Mouse (Mus musculus) frontal cortex, postnatal 25 days (tissue): ENCODE results near the gene Rnf26.

Experiments used
- DNase-seq, 2 experiments: peaks; one replicate each; pipeline ENCODE4 v3.0.0; 2022; ENCODE audit warnings: low spot score in 2 of 2

Gene Rnf26

DNA sequence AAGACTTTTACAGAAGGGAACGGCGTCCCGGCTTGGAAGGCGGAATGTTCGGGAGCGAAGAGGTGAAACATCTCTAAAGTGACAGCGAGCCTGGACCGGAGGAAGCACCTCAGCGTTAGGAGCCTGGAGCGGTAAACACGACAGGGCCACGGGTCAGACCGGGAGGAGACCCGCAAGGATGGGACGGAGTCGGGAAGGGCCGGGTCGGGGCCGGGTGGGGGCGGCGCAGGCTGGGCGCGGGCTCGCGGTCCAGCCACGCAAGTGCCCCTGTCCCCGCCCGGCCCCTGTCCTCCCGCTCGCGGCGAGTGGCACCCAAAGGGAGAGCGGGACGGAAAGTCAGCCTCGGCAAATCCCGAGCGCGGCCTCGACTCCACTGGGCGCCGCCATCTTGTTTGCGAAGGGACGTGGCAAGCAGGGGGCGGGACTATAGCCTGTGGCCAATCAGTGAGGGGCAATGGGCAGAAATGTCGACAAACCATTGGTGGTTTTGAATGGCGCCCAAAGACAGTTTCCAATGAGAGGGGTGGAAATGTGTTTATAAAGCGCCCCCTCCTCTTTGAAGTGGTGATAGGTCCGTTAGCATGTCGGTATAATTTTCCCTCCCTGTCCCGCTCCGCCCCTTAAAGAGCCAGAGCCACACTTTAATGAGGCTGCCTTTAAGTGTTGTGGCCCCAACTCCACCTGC, at the start of gene Rnf26, which contains the start of gene Gm49380:
Rnf26 (minus strand) TSS at position 413 of the 685 bp plus-strand sequence.
Gm49380 (minus strand) TSS at position 396 of the 685 bp plus-strand sequence.
- DNase-seq, result peak; percentile 78 to 90

- DNase-seq, result no peak
These were observed 46.6 kb upstream of the Rnf26 start for GRCm38 (mm10) chr9:44159886-44160285.

DNA sequence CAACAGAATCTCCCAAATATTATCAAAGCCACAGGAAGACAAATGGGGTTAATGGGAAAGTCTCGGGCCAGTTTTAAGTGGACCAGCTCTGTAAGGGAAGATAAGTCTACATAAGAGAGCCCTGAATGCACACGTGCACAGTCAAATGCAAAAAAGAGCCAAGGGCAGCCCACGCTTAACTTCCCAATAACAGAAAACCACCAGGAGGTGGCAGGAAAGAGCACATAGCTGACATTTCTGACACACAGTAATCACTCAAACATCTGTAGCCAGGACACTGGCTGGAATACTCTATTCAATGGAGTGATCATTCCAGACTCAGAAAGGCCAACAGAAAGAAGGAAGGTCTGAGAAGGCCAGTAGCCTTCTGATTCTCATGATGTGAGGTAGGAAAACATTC, 34.0 kb upstream of the Rnf26 start:
- DNase-seq, result no peak

DNA sequence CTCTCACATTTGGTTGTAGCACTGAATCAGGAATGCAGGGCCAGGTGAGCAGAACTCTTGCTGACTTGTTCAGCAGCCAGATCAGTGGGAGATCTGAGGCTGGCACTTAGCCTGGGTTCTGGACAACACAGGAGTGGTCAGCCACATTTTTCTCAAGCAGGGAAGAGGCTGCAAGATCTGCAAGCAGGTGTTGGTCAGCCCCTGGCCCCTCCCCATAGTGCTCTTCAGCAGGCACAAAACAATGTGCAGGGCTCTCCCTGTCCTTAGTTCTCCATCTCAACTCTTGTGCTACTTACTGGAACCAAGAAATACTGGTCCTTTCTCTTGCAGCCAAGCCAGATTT, 31.4 kb upstream of the Rnf26 start:
- DNase-seq, result no peak

DNA sequence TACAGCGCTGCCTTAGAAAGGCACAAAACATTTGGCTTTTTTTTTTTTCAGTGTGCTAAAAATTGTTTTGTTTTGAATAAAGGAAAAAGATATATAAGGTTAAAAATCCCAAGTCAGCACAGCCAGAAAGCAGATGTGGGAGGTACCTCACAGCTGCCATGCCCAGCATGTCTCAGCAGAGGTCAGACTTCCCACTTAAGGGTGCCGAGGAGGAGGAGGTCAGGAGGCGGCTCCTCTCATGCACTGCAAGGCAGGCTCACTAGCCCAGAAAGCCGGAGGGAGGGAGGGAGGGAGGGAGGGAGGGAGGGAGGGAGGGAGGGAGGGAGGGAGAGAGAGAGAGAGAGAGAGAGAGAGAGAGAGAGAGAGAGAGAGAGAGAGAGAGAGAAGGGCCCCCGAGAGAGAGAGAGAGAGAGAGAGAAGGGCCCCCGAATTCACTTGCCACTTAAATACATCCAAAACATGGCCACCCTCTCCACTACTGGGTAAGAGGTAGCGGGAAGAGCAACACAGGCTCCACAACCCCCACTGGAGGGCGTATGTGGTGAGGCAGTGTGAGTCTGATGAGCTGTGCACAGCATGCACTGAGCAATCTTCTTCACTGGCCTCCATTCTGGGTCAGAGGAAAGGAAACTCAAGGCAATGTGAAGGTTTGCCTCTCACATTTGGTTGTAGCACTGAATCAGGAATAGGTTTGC, 30.9 kb upstream of the Rnf26 start:
- DNase-seq, result no peak

- no peak for DNase-seq
These were observed 30.1 kb upstream of the Rnf26 start for GRCm38 (mm10) chr9:44143421-44143820.

GRCm38 (mm10) chr9:44141951-44142350, 28.6 kb upstream of the Rnf26 start:
- DNase-seq, result no peak

DNA sequence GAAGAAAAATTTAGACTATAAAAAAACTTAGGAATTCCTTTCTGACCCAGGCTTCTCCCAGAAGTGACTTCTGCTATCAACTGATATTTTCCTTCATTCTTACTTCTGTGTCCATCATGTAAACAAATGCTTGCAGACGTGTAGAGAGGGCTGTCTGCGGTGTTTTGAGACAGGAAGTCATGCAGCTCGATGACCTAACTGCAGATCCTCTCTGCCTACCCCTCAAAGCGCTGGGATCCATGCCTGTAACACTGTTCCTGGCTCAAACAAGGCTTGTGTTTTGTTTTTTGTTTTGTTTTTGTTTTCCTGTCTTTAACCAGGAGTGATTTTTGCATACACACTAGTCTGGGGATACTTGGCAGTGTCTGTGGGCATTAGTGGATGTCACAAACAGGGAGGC, 24.5 kb upstream of the Rnf26 start:
- no peak for DNase-seq

GRCm38 (mm10) chr9:44135731-44136411, 22.6 kb upstream of the Rnf26 start:
- DNase-seq, result no peak

DNA sequence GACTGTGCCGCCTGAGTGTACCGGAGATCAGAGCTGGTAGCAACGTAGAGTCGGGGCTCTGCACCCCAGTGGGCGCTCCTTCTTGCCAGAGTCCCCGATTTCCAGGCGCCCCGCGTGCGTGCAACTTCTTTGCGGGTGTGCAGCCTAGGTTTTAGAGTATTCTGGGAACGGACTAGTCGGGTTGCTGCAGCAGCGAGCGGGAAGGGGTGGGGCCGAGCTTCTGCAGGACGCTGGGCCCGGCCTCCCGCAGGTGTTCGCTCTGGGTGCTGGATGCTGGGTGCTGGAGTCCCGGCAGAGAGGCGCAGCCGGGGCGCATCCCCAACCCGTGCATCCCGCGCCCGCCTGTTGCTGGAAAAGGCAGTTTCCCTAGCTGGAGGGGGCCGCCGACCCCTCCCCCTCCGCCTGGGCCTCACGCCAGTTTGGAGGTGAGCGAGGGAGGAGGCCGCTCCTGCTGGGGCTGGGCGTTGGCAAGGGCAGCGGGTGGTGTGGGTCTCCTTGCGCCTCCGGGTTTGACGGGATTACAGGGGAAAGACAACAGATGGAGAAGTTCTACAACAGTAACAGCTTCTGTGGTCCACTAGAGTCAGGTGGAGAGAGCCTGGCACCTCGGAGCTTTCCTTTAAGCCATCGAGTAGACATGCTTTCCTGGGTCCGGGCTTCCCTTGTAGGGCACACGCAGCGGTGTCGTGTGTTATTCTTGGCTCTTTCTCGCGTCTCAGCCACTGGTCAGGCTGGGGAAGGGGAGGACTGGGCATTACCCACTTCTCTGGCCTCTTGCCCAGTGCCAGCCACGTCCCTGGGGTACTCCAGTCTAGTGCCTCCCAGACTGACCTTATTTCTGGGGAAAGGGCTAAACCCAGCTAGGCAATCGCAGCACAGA, 21.8 kb upstream of the Rnf26 start:
- no peak for DNase-seq

- DNase-seq, result no peak
These were observed 21.0 kb upstream of the Rnf26 start, which contains the start of gene Mcam for GRCm38 (mm10) chr9:44134101-44134850. Gene Mcam, plus strand, starts transcription at chr9:44134469.

GRCm38 (mm10) chr9:44133287-44133686, 20.0 kb upstream of the Rnf26 start:
- DNase-seq, result no peak

DNA sequence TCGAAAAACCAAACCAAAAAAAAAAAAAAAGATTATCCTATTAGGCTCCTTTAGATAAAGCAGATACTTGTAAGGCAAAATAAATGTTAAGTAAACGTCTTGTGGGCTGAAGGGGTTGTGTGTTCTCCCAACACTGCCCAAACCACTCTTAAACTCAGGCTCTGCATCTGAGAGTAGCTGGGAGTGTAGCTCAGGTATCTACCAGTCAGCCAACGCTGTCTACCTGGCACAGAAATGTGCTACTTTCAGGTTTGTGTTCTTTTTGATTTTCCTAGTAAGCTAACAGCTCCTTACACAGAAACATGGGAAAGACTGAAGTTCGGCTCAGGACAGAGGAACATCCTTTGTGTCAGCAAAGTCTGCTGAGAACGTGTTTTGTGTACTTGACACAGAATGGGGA, 18.9 kb upstream of the Rnf26 start:
- DNase-seq, result no peak

DNA sequence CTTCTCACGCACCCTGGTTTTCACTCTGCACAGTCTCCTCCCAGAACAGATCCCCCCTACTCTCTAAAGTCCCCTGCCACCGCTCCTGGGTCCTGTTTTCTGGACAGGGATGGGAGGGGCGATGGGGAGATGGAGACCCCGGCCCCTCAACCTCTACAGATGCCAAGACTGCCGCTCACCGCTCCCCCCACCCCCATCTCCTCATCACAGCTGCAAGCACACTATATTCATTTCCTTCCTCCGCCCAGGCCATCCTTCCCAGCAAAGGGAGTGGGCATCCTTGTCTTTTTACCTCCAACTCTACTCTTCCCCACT, 17.9 kb upstream of the Rnf26 start:
- DNase-seq, result no peak

DNA sequence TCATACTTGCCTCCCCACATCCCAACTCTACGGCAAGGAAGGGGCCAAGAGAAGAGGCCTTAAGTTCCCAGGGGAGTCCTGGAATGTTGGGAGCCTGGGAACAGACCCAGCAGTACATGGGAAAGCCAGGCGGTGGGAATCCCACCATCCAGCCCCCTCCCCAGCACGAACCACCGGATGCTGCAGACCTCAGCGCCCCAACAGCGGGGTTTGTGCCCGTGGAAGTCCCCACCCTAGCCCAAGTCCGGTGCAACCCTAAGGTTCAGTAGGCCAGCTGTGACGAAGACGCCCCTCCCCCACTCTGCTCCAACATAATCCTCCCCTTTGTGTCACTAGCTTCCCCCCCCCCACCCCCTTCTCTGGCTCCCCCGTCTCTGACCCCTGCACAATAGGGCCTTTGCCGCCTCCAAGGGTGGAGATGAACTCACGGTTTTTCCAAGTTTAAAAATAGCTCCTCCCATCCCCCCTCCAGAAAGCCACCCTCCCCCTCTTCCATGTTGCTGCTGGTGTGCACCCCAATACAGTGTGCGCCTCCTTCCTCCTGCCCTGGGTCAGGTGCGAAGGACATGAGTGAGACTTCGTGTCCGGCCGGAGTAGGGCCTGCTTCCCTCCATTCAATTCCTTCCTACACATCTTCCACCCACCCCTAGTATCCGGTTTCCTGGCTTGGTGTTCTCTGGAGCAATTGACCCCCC, 17.4 kb upstream of the Rnf26 start:
- no peak for DNase-seq

- DNase-seq, result no peak
These were observed 16.7 kb upstream of the Rnf26 start for GRCm38 (mm10) chr9:44130034-44130433.

DNA sequence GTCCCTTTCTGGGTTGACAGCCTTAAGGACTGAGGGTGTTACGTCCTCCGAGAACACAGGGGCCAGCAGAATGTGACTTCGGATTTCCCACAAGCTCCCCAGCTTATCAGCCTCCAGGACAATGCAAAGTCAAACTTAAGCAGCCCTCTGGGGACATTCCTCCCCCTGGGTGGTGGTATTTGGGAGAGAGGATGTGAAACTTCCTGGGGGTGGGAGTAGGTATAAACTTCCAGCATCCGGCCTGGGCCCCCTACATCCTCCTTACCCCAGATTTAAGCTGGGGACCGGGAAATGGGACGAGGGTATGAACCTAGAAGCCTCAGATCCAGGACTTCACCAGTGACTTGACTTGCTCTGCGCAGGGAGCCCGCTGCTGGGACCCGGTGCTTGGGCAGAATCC, 16.3 kb upstream of the Rnf26 start:
- no peak for DNase-seq

DNA sequence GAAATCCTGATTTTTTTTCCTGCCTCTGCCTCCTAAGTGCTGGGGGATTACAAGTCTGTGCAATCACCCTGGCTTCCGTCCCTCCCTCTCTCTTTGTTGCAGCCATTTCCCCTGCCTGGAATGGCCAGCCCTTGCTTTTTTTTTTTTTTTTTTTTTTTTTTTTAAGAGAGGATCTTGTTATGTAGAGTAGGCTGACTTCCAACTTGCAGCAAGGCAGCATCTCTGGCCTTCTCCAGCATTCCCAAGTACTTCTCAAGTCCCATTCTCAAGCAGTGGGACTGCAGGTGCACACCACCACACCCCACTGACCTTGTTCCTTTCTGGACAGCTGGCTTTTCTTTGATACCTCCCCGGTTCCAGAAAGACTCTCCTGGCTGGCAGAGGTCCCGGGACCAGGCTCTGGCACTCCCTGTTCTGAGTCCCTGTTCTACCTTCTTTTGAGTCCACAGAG, 14.1 kb upstream of the Rnf26 start:
- no peak for DNase-seq

- DNase-seq, result no peak
These were observed 13.4 kb upstream of the Rnf26 start for GRCm38 (mm10) chr9:44126746-44127145.

DNA sequence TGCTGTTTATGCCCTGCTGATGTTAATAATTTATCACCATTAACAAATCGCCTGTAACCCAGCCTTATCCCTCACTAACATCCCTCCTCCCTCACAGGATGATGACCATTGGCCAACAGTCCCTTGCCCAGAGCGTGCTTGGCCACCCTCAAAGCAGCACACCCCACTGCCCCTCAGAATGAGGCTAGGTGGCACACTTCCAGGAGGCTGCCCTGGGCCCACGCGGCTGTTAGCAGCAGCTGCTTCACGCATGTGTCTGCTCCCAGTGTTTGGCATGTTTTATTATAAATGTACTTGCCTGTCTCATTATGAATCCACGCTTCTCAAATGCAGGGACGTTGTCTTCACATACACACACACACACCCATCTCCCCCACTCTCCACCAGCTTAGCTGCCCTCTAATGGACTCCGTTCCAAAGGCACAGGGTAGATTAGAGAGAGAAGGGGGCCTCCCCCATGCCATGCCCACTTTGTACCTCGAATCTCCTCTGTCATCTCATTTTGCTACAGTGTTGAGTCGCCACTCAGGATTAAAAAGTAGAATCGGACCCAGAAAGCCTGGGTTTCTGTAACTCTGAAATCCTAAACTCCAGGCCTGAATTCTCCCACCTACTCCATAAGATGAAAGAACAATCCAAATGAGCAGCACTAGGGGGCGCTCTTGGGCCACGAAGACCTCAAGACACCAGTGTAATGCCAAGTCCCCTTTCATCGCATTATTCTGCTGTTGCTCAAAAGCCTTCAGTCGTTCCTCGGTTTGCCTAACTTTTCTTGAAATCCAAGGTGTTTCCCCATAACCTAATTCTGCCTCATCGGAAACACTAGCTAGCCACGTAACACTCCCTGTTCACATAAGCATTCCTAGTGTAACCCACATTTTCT, 12.5 kb upstream of the Rnf26 start:
- DNase-seq, result peak; percentile 84 to 90
